Mouse (Mus musculus): ENCODE measurements around the gene B3glct. TPM values are rescaled to one million over a fixed set of nuclear protein-coding genes. Genes with fewer than 3 reads are reported as not detected.

Gene B3glct
- total RNA-seq, 2 experiments from 2014 or later: 27.3 to 28.9 TPM

DNA sequence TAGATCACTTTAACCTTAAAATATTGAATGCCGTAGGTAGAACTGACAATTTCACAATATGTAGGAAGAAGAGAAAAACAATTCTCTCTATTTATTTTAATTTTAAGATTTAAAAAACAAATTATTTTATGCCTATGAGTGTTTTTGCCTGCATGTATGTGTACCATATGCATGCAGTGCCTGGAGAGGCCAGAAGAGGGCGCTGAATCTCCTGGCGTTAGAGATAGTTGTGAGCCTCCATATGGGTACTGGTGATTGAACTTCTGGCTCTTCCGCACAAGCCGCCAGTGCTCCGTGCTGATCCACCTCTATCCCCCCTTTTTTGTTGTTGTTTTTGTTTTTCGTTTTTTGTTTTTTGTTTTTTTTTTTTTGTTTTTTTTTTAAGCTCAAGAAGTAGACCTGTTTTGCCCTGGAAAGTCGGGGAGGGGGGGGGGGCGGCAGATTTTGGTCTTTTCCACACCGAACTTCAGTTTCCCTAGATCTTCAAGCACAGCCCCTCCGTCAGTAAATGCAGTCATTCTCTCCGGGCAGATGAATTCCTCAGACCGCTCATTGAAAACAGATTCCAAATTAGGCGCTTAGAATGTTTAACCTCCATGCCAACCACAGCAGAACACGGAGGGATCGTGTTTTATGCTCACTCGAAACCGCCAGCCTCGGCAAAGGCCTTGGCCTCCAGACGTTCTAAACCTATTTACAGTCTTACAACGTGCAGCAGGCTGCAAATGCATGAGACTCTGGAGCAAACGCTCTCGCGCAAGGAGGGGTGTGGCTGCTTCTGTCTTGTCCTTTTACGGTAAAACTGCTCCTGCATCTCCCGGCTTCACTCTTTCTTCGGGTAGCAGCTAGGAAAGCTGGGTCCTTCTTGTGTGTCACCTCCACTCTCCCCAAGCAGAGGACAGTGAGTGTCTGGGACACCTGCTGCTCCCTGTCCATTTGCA, 70.9 kb downstream of the B3glct start:
- DNase-seq: no peak

DNA sequence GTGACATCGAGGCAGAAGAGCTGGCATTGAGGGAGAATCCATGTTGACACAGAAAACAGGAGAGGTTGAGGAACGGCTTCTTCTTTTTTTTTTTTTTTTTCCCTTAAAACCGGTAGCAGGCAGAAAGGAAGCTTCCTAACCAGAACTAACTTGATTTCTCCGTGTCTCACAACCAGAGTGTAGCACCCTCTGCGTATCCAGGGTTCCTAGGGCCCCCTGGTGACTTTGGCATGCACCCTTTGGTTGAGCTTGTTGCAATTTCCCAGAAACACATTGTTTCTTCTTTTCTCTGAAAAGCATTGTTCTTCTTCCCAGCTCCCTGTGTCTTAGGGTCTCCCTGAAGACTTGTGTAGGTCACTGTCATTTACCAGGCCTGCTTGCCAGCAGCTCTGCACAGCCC, 73.8 kb downstream of the B3glct start:
- DNase-seq: no peak

DNA sequence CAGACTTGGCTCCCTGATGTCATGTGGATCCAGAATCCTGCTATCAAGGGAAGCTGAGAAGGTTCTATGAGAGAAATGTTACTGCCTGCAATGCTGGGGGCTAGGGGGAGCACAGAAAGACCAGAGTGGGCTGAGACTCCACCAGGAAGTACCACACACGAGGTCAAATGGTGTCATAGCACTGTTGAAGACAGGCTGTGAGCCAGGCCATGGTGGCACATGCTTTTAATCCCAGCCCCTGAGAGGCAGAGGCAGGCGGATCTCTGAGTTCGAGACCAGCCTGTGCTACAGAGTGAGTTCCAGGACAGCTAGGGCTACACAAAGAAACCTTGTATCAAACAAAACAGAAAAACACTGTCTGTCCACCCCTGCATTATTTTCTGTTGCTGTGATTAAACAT, 75.0 kb downstream of the B3glct start:
- DNase-seq: no peak

DNA sequence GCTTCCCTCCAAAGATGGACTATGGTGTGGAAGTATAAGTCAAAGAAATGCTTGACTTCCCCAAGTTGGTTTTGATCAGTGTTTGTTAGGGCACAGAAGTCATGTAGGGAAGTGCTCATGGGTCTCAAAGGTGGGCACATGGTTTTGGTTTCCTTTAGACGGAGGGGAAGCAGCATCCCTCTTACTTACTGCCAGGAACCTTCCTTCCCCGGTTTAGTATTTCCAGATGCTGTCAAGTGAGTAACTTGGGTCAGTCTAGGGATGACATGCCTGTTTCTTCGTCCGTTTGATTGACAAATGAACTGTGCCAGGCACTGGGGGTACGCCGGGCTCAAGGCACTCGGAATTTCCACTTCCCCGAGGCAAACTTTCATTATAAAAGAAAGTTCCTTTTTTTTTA, 89.1 kb downstream of the B3glct start:
- DNase-seq: no peak

DNA sequence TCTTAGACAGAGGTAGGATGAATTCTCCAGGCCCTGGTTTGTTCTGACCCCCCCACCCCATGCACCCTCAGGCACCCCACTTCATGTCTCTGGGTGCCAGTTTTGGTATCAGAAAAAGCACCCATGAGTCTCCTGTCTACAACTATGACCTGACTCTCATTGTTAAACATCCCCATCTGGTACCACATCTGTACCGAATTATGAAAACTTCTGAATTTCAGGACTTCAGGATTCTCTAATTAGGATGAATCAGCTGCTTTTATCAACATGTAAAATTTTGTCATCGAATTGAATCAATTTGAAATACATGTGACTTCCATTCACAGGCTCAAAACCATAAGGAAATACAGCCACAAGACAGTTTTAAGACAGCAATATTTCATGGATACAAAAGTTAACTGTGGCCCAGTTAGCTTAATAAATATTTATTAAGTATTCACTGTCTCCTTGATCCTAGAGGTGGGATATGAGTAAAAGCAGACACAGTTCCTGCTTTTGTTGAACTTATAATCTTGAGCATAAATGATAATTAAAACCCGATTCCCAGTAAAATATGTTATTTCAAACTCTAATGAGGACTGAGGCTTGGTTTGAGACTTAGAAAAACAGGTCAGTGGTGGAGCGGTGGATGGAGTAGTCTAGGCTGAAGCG, 89.7 kb downstream of the B3glct start:
- no peak for DNase-seq

DNA sequence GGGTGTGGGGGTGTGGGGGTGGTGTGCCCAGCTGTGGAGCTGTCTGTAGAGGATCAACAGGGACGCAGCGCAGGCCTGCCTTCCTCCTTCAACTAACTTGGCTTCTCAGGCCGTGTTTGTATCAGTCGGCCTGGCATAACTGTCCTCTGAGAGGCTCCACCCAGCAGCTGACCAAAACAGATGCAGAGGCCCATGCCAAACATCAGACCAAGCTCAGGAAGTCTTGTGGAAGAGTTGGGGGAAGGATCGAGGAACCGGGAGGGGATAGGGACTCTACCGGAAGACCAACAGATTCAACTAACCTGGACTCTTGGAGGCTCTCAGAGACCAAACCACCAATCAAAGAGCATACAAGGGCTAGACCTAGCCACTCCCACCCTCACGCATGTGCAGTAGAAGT, 91.6 kb downstream of the B3glct start:
- DNase-seq: no peak

DNA sequence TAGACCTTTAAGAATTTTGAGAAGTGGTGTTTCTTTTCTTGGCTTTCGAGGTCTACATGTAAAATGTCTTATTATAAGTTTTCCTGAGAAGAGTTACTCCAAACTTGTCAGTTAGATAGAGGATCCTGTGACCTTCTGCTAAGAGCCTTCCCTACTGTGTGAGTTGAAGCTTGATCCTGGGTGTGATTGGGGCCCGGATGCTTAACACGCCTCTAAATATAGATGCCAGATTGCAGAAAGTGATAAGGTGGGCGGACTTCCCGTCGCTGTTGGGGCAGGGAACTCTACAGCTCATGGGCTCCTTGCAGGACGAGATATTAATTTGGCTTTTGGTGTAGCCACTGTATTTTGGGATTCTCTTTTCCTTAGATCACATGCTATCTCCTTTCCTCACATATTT, 98.0 kb downstream of the B3glct start:
- DNase-seq: no peak

DNA sequence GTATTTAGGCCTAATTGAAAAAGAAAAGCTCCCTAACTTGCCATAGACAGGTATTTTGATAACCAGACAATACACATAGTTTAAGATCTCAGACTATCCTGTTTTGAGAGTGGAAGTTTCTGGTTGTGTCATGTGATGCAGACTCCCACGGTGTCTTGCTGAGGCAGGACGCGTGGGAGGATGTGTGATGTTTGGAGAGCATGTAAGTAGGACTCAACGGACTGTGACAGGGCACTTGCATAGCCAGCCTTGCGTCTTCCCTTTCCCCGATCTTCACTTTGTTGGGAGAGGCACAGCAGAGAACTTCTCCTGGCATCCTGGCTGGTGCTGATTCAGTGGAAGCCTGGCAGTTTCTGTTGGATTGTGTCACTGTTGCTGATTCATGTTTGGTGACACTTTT, 101.7 kb downstream of the B3glct start:
- no peak for DNase-seq

DNA sequence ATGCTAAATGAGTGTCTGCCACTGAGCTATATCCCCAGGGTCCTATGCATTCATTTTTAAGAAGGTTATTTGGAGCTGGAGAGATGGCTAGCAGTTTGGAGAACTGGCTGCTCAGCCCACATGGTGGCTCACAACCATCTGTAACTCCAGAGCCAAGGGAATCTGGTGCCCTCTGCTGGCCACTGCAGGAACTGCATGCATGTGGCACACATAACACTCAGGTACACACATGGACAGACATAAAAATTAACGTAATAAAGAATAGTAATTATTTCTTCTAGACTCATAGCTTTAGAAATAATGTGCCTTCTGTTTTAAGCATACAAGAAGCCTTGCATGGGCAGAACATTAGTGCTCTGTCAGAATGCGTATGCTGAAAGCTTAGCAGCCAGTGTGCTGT, 102.4 kb downstream of the B3glct start:
- DNase-seq: no peak

DNA sequence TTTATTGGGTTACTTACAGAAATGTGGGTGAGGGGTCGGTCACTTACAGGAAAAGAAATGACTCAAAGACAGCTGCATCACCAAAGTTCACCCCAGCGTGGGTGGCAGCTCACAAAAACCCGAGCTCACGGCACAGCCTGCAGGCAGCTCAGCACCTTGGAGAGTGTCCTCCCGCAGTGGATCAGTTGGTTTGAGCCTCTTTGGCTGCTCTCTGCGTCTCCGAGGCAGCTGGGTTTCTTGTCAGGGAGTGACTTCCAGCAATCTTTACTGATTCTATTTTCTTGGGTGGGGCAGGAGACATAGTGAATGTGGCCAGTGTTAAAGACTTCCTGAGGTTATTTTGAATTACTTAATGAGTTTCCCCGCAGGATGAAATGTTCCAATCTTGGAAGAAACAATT, 112.1 kb downstream of the B3glct start:
- peak; percentile 2 to 24 for DNase-seq

DNA sequence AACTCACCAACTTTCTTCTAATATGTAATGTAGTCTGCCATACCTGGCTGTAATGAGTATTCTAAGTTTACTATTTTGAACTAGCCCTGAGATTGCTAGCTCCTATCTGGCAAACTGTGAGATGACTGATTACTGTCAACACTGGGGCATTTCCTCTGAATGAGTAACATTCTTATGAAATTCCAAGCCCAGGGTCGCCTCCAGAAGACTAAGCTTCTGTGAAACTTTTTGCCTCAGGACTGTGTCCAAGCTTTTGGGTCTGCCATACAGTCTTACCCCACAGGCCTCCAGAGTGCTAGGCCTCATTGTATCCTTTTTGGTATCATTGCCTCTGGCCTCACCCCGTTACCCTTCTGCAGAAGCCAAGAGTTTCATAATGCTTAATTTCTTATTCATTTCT, 132.0 kb downstream of the B3glct start:
- peak; percentile 13 to 22 for DNase-seq

DNA sequence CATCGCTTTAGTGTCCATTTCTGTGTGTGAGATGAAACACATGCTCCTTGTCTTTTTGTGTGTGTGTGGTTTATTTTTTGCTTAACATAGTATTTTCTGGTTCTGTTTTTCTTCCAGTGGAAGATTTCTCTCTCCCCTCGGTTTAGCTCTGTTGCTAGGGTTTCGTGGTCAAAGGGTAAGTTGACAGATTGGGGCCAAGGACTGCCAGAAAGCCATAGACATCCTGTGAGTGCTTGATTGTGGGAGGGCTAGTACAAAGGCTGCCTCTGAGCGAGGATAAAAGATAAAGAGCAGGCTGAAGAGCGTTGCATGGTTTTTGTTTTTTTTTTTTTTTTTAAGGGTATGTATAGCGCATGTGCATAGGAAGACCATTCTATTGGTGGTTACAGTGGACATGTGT, 133.8 kb downstream of the B3glct start:
- peak; percentile 34 to 53 for DNase-seq

Other genes with a start within 250 kb of the B3glct start
- not detected for gene Tex26, start 238.6 kb upstream of the B3glct start, total RNA-seq (2021)
- not detected for gene Wdr95, start 149.6 kb upstream of the B3glct start, total RNA-seq (2021)
- gene Hsph1, start 41.9 kb upstream of the B3glct start, total RNA-seq (2021): 100 to 1,000 TPM in 1 of 2 experiments, 10 to 100 TPM in 1; 95.9 to 367 TPM

All from adrenal gland, postnatal 36 days (tissue).